Mouse (Mus musculus) naive thymus-derived CD4-positive, alpha-beta T cell, adult 5 months (primary cell): Measurements from ENCODE around the gene Gm10409. TPM values are rescaled to one million over a fixed set of nuclear protein-coding genes. Genes with fewer than 3 reads are reported as not detected.

ENCODE experiments used
- polyA plus RNA-seq: library from polyadenylated mRNA; unstranded; fragments of 100-300 nt; shearing (Covaris generic); gene quantifications from one replicate; pipeline ENCODE4 v1.2.1, GENCODE M21; 2017

The Gm10409 gene
- polyA plus RNA-seq: not detected

GRCm38 (mm10) chr14:3412314-3412713, at the start of gene Gm10409:
Gm10409 (plus strand) TSS chr14:3412614.

DNA sequence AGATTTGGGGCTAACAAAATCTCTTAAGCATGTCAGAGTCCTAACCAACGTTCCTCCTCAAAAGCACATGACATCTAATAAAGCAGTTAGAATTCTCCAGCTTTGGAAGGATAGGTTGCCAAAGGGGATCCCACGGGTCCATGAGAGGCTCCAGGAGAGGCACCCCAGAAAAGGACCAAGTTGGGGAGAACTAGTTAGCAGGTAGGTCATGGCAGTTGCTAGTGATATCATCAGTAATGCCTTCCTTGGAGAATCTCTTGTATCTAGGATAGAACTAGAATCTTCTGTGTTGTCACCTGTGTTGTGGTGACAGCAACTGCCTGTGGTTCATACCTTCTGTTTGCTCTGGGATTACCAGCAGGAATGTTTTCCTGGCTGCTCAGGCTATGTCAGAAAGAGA, 17.6 kb upstream of the Gm10409 start, which contains the start of gene Gm10413:
Gene Gm10413, plus strand, starts transcription at position 301 of the 400 bp plus-strand sequence.

GRCm38 (mm10) chr14:3427803-3428202, 15.4 kb downstream of the Gm10409 start, which contains the start of gene Gm3005:
Gm3005 (plus strand) TSS chr14:3428103.

DNA sequence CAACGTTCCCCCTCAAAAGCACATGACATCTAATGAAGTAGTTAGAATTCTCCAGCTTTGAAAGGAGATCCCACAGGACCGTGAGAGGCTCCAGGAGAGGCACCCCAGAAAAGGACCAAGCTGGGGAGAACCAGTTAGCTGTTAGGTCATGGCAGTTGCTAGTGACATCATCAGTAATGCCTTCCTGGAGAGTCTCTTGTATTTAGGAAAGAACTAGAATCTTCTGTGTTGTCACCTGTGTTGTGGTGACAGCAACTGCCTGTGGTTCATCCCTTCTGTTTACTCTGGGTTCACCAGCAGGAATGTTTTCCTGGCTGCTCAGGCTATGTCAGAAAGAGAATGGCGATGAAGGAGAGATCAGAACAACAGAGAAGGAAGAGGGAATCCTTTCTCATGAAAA, 36.7 kb downstream of the Gm10409 start, which contains the start of gene Gm10408:
Gene Gm10408, plus strand, starts transcription at position 301 of the 400 bp plus-strand sequence.

Other genes with a start within 250 kb of the Gm10409 start
- not detected for gene Gm5795, start 224.4 kb upstream of the Gm10409 start, polyA plus RNA-seq
- gene D830030K20Rik, start 204.1 kb upstream of the Gm10409 start, polyA plus RNA-seq: not detected
- gene Gm2956, start 80.0 kb upstream of the Gm10409 start, polyA plus RNA-seq: not detected
- gene Gm10413, start 17.5 kb upstream of the Gm10409 start, polyA plus RNA-seq: not detected
- not detected for gene Gm3005, start 15.5 kb downstream of the Gm10409 start, polyA plus RNA-seq
- not detected for gene Gm10408, start 36.8 kb downstream of the Gm10409 start, polyA plus RNA-seq
- gene Gm3012, start 221.9 kb downstream of the Gm10409 start, polyA plus RNA-seq: not detected
- not detected for gene Gm3020, start 239.4 kb downstream of the Gm10409 start, polyA plus RNA-seq